Mouse (Mus musculus): ENCODE data around the gene Rbfox1.

The Rbfox1 gene

GRCm38 (mm10) chr16:6949666-6950065, 1064.5 kb downstream of the Rbfox1 start:
- DNase-seq (ENCODE audit: low read depth): no peak

GRCm38 (mm10) chr16:6955102-6955675, 1070.0 kb downstream of the Rbfox1 start:
- no peak for DNase-seq (ENCODE audit: low read depth)

GRCm38 (mm10) chr16:6961931-6962379, 1076.8 kb downstream of the Rbfox1 start:
- peak; percentile 11 for DNase-seq (ENCODE audit: low read depth)

- DNase-seq (ENCODE audit: low read depth): peak; percentile 17
Observed at GRCm38 (mm10) chr16:6962508-6962907, 1077.4 kb downstream of the Rbfox1 start.

GRCm38 (mm10) chr16:6963533-6963932, 1078.4 kb downstream of the Rbfox1 start:
- DNase-seq (ENCODE audit: low read depth): peak; percentile 89

GRCm38 (mm10) chr16:6964720-6965583, 1079.8 kb downstream of the Rbfox1 start:
- no peak for DNase-seq (ENCODE audit: low read depth)

- no peak for DNase-seq (ENCODE audit: low read depth)
Observed at GRCm38 (mm10) chr16:6969986-6970385, 1084.8 kb downstream of the Rbfox1 start.

GRCm38 (mm10) chr16:6976341-6976740, 1091.2 kb downstream of the Rbfox1 start:
- DNase-seq (ENCODE audit: low read depth): no peak

- DNase-seq (ENCODE audit: low read depth): no peak
Observed at GRCm38 (mm10) chr16:6983947-6984346, 1098.8 kb downstream of the Rbfox1 start.

- DNase-seq (ENCODE audit: low read depth): no peak
Observed at GRCm38 (mm10) chr16:6986031-6986430, 1100.9 kb downstream of the Rbfox1 start.

GRCm38 (mm10) chr16:6986494-6986893, 1101.3 kb downstream of the Rbfox1 start:
- DNase-seq (ENCODE audit: low read depth): no peak

- no peak for DNase-seq (ENCODE audit: low read depth)
Observed at GRCm38 (mm10) chr16:6992251-6992650, 1107.1 kb downstream of the Rbfox1 start.

GRCm38 (mm10) chr16:6993180-6993579, 1108.0 kb downstream of the Rbfox1 start:
- DNase-seq (ENCODE audit: low read depth): no peak

GRCm38 (mm10) chr16:6997109-6997508, 1112.0 kb downstream of the Rbfox1 start:
- DNase-seq (ENCODE audit: low read depth): no peak

GRCm38 (mm10) chr16:6997834-6998233, 1112.7 kb downstream of the Rbfox1 start:
- DNase-seq (ENCODE audit: low read depth): no peak

GRCm38 (mm10) chr16:7004565-7004964, 1119.4 kb downstream of the Rbfox1 start:
- DNase-seq (ENCODE audit: low read depth): no peak

- DNase-seq (ENCODE audit: low read depth): no peak
Observed at GRCm38 (mm10) chr16:7005478-7005877, 1120.3 kb downstream of the Rbfox1 start.

- no peak for DNase-seq (ENCODE audit: low read depth)
Observed at GRCm38 (mm10) chr16:7017310-7017709, 1132.2 kb downstream of the Rbfox1 start.

GRCm38 (mm10) chr16:7034231-7034630, 1149.1 kb downstream of the Rbfox1 start:
- DNase-seq (ENCODE audit: low read depth): no peak

- no peak for DNase-seq (ENCODE audit: low read depth)
Observed at GRCm38 (mm10) chr16:7036566-7036965, 1151.4 kb downstream of the Rbfox1 start.

GRCm38 (mm10) chr16:7036988-7037387, 1151.8 kb downstream of the Rbfox1 start:
- DNase-seq (ENCODE audit: low read depth): no peak

GRCm38 (mm10) chr16:7038639-7039260, 1153.6 kb downstream of the Rbfox1 start:
- no peak for DNase-seq (ENCODE audit: low read depth)
